ENCODE assay signal across 8 mouse cellular contexts in genomic region chr2:11552966-11553451, GRCm38 (mm10). TPM values are rescaled to one million over a fixed set of nuclear protein-coding genes. Genes with fewer than 3 reads are reported as not detected.
DNase-seq lines count a peak whose midpoint lies in the region; ATAC-seq lines count a peak whose summit lies in the region.

No protein-coding gene starts in this region.

- peak; percentile 26 to 43 for DNase-seq in thymus, adult 18-20 months
- DNase-seq in thymus, postnatal 36 days: no peak
- DNase-seq in cerebellum, adult 18-20 months: peak; percentile 18 to 39
- peak; percentile 20 for DNase-seq in gastrocnemius, postnatal 25 days
- peak; percentile 58 for DNase-seq in kidney, adult 9 months
- peak; percentile 33 to 34 for DNase-seq in lung, postnatal 4 days
- no peak for DNase-seq in c-Kit-positive CD71-positive TER-119-positive erythroid progenitor cells, embryonic 14.5 days (ENCODE audit: low spot score)

- peak overlapping the region; percentile 59 for H3K4me3 ChIP-seq in stomach, embryonic 14.5 days (ENCODE audit: low read depth, low read length)

- no peak overlapping the region for H3K27ac ChIP-seq in stomach, embryonic 14.5 days (ENCODE audit: low read length)

- no peaks in the 10 kb centered on the region for H3K9me3 ChIP-seq in stomach, embryonic 14.5 days (ENCODE audit: control insufficient read depth, low read depth, low read length)

- 0 out of 2 replicates have a peak, but pooled peaks cover 4% of the 10 kb centered on the region for H3K27me3 ChIP-seq in stomach, embryonic 14.5 days (ENCODE audit: control insufficient read depth, insufficient read depth, low read length)

- peaks cover 7% of the 10 kb centered on the region; the same call in 1 of the 2 replicates for H3K4me1 ChIP-seq in stomach, embryonic 14.5 days (ENCODE audit: control insufficient read depth, insufficient read depth, low read length)

- H3K36me3 ChIP-seq in stomach, embryonic 14.5 days (ENCODE audit: control insufficient read depth, insufficient read depth, low read length): no peaks in the 10 kb centered on the region

- ATAC-seq in stomach, embryonic 14.5 days (ENCODE audit: insufficient number of reproducible peaks, insufficient read depth, low FRiP score, low read depth): no peak

- H3K4me2 ChIP-seq in stomach, embryonic 14.5 days (replicated peaks; ENCODE audit: low read depth, low read length): peak overlapping the region; percentile 98

- H3K9ac ChIP-seq in stomach, embryonic 14.5 days (replicated peaks; ENCODE audit: low read depth, low read length): peak overlapping the region; percentile 42

- WGBS in stomach, embryonic 14.5 days: 4% methylated on average over 15 of the region's 15 CpGs

RNA-seq across cellular contexts. Expression of gene Pfkfb3, which starts 0.9 kb away (rescaled TPM):
- 100 to 1,000 TPM in 1 of 2 experiments, 10 to 100 TPM in 1; 46.4 to 185 TPM for total RNA-seq in gastrocnemius, postnatal 25 days (2021)
- 16.1 and 17.5 TPM in 2 replicates for polyA plus RNA-seq in stomach, embryonic 14.5 days (2014; fragmentation: Nextera tagmentation; extraction: Ambion mirVana)

RNA-seq across cellular contexts. Expression of gene Rbm17, which starts 50.9 kb away (rescaled TPM):
- 10 to 100 TPM; 44.1 to 55.2 TPM for total RNA-seq in gastrocnemius, postnatal 25 days (2021)
- polyA plus RNA-seq in stomach, embryonic 14.5 days (2014; fragmentation: Nextera tagmentation; extraction: Ambion mirVana): 137 and 139 TPM in 2 replicates

Comparison
In these comparisons a context has a peak if more than half of its experiments do, and no peak if none do; other contexts are left out.
1. DNase-seq: peak in thymus, adult 18-20 months (2 of 2), cerebellum, adult 18-20 months (2 of 2), gastrocnemius, postnatal 25 days (single experiment), kidney, adult 9 months (single experiment) and lung, postnatal 4 days (2 of 2); none in thymus, postnatal 36 days (0 of 2) and c-Kit-positive CD71-positive TER-119-positive erythroid progenitor cells, embryonic 14.5 days (single experiment).